In the genomic region with DNA sequence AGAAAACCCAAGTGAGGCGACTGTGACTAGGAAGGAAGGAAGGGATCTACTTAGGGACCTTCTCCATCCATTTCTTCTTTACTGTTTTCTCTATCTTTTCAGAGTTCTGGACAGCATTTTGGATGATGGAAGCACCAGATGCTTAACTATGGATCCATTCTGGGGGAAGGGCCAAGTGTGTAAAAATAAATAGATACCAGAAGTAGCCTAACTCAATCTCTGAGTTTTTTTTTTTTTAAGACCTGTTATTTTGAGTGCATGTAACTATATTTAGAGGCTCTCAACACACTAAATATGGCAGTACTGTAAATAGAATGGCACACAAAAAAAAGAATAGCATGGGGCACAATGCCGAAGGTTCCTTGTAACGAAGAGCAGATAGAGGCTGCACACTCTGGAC, we compare ENCODE assay signal across 23 mouse cellular contexts.
"Had no signal": no experiment of that assay in that cellular context is flagged by ENCODE, and none has a peak within 500 bp of the region (broad histone marks: within the 10 kb centered on the region; RNA-seq: fewer than 3 reads in every experiment).

No protein-coding gene starts in this region.

- H3K9ac ChIP-seq: limb, embryonic 13.5 days; liver, embryonic 12.5 days; liver, embryonic 15.5 days; lung, embryonic 15.5 days; midbrain, embryonic 13.5 days; neural tube, embryonic 13.5 days; stomach, embryonic 15.5 days had no signal

- H3K4me3 ChIP-seq: limb, embryonic 10.5 days; limb, embryonic 13.5 days; liver, embryonic 12.5 days; liver, embryonic 15.5 days; lung, embryonic 15.5 days; megakaryocyte, embryonic 14.5 days; midbrain, embryonic 10.5 days; midbrain, embryonic 13.5 days; myocyte; neural tube, embryonic 13.5 days; stomach, embryonic 15.5 days had no signal

- H3K27me3 ChIP-seq: limb, embryonic 13.5 days; liver, embryonic 12.5 days; liver, embryonic 15.5 days; lung, embryonic 15.5 days; megakaryocyte, embryonic 14.5 days; midbrain, embryonic 13.5 days; neural tube, embryonic 13.5 days; stomach, embryonic 15.5 days had no signal

- H3K4me2 ChIP-seq: limb, embryonic 13.5 days; liver, embryonic 12.5 days; liver, embryonic 15.5 days; lung, embryonic 15.5 days; midbrain, embryonic 13.5 days; neural tube, embryonic 13.5 days; stomach, embryonic 15.5 days had no signal

- H3K36me3 ChIP-seq: limb, embryonic 10.5 days; limb, embryonic 13.5 days; liver, embryonic 12.5 days; liver, embryonic 15.5 days; lung, embryonic 15.5 days; midbrain, embryonic 10.5 days; midbrain, embryonic 13.5 days; neural tube, embryonic 13.5 days; stomach, embryonic 15.5 days had no signal

- H3K9me3 ChIP-seq: limb, embryonic 10.5 days; liver, embryonic 12.5 days; liver, embryonic 15.5 days; lung, embryonic 15.5 days; midbrain, embryonic 10.5 days; midbrain, embryonic 13.5 days; neural tube, embryonic 13.5 days; stomach, embryonic 15.5 days had no signal

- H3K27ac ChIP-seq: limb, embryonic 10.5 days; limb, embryonic 13.5 days; liver, embryonic 12.5 days; liver, embryonic 15.5 days; lung, embryonic 15.5 days; midbrain, embryonic 10.5 days; midbrain, embryonic 13.5 days; neural tube, embryonic 13.5 days; stomach, embryonic 15.5 days had no signal

- H3K4me1 ChIP-seq: limb, embryonic 10.5 days; limb, embryonic 13.5 days; liver, embryonic 12.5 days; liver, embryonic 15.5 days; lung, embryonic 15.5 days; megakaryocyte, embryonic 14.5 days; stomach, embryonic 15.5 days had no signal

- DNase-seq: kidney, postnatal 10 days; kidney, postnatal 36 days; layer of hippocampus, postnatal 36 days; liver; lung, adult 18-20 months; lung, postnatal 10 days; lung, postnatal 36 days; retina, postnatal 1 day; right cerebral cortex, postnatal 25 days; spleen, adult 18-20 months; thymus, postnatal 25 days had no signal

- ATAC-seq: liver, embryonic 12.5 days; midbrain, embryonic 13.5 days; midbrain, embryonic 16.5 days had no signal
